Mouse (Mus musculus) CH12.LX (cell line): ENCODE data around the gene Zfp574. TPM values are rescaled to one million over a fixed set of nuclear protein-coding genes. Genes with fewer than 3 reads are reported as not detected.

Source experiments
- DNase-seq: peaks from one replicate; pipeline ENCODE4 v3.0.0-alpha.2; 2013; ENCODE audit errors: extremely low read depth
- H3K27ac ChIP-seq: 2 replicates; pipeline ENCODE4 v1.5.1; 2012; ENCODE audit warnings: low read depth, mild to moderate bottlenecking, control low read depth, moderate library complexity; ENCODE audit not compliant: insufficient read depth
- H3K27me3 ChIP-seq: replicated peaks from 2 replicates; pipeline ENCODE3; 2012; ENCODE audit warnings: inconsistent platforms
- H3K36me3 ChIP-seq, 2 experiments: replicated peaks in 1 of 2; 2 replicates each; pipeline versions ENCODE3 to v1.6.1; 2012; ENCODE audit warnings: inconsistent platforms in 1 of 2, low read length in 1 of 2, mild to moderate bottlenecking in 1 of 2, mixed read lengths in 1 of 2, moderate library complexity in 1 of 2; ENCODE audit not compliant: control insufficient read depth in 1 of 2, insufficient read depth in 1 of 2
- H3K4me1 ChIP-seq, 2 experiments: 2 replicates each; pipeline ENCODE4 v1.6.1; 2012; ENCODE audit warnings: inconsistent platforms in 1 of 2, moderate library complexity in 1 of 2; ENCODE audit not compliant: insufficient read depth in 2 of 2, control insufficient read depth in 1 of 2
- H3K4me2 ChIP-seq: 2 replicates; pipeline ENCODE4 v1.6.1; 2012; ENCODE audit warnings: low read depth, mild to moderate bottlenecking, control low read depth; ENCODE audit not compliant: poor library complexity, insufficient read depth, severe bottlenecking
- H3K4me3 ChIP-seq, 3 experiments: fragments of 150-350 bp in 1 of 3; sonication (generic) in 1 of 3; replicated peaks in 1 of 3; 2 replicates each; pipeline versions ENCODE3 to v1.5.1; 2011 to 2012; ENCODE audit warnings: low read depth in 2 of 3, low read length in 2 of 3, mild to moderate bottlenecking in 2 of 3, moderate library complexity in 2 of 3, control low read depth in 1 of 3, improper control_type of control experiment in 1 of 3, inconsistent platforms in 1 of 3, mixed read lengths in 1 of 3; ENCODE audit not compliant: poor library complexity in 1 of 3
- H3K79me2 ChIP-seq: replicated peaks from 2 replicates; pipeline ENCODE4 v1.6.1; 2012; ENCODE audit warnings: mild to moderate bottlenecking, moderate library complexity; ENCODE audit not compliant: control insufficient read depth, poor library complexity, insufficient read depth, severe bottlenecking; ENCODE audit errors: extremely low read depth
- H3K9ac ChIP-seq: 2 replicates; pipeline ENCODE4 v1.6.1; 2012; ENCODE audit warnings: low read depth, mild to moderate bottlenecking, control low read depth, moderate library complexity; ENCODE audit not compliant: insufficient read depth
- H3K9me3 ChIP-seq: replicated peaks from 2 replicates; pipeline ENCODE3; 2012; ENCODE audit warnings: low read length, inconsistent platforms, mixed read lengths
- BHLHE40 ChIP-seq: IDR thresholded peaks from 2 replicates; pipeline ENCODE4 v1.6.1; 2011; ENCODE audit warnings: mild to moderate bottlenecking, low read depth, low read length, improper control_type of control experiment
- CHD2 ChIP-seq: IDR thresholded peaks from 2 replicates; pipeline ENCODE4 v1.6.1; 2011; ENCODE audit warnings: low read length, improper control_type of control experiment
- CTCF ChIP-seq, 2 experiments: IDR thresholded peaks in 1 of 2; conservative IDR thresholded peaks in 1 of 2; 2 replicates each; pipeline ENCODE4 v1.5.1; 2011 to 2012; ENCODE audit warnings: low read depth in 2 of 2, low read length in 2 of 2, improper control_type of control experiment in 1 of 2, inconsistent platforms in 1 of 2, mild to moderate bottlenecking in 1 of 2, moderate library complexity in 1 of 2
- E2F4 ChIP-seq: IDR thresholded peaks from 2 replicates; pipeline ENCODE4 v1.6.1; 2011; ENCODE audit warnings: low read depth, low read length, improper control_type of control experiment; ENCODE audit not compliant: insufficient replicate concordance
- ELF1 ChIP-seq: IDR thresholded peaks from 2 replicates; pipeline ENCODE4 v1.6.1; 2014; ENCODE audit warnings: low read depth, mild to moderate bottlenecking, inconsistent platforms, low read length, improper control_type of control experiment
- EP300 ChIP-seq: IDR thresholded peaks from 2 replicates; pipeline ENCODE4 v1.6.1; 2011; ENCODE audit warnings: low read length, improper control_type of control experiment
- ETS1 ChIP-seq: conservative IDR thresholded peaks from 2 replicates; pipeline ENCODE4 v1.6.1; 2012; ENCODE audit warnings: low read depth, mild to moderate bottlenecking, inconsistent platforms, low read length, improper control_type of control experiment, moderate library complexity
- GABPA ChIP-seq: IDR thresholded peaks from 2 replicates; pipeline ENCODE4 v1.6.1; 2012; ENCODE audit warnings: low read depth, low read length, improper control_type of control experiment, inconsistent platforms; ENCODE audit not compliant: insufficient replicate concordance
- IRF4 ChIP-seq: IDR thresholded peaks from 2 replicates; pipeline ENCODE4 v1.6.1; 2014; ENCODE audit warnings: low read depth, mild to moderate bottlenecking, inconsistent platforms, low read length, improper control_type of control experiment
- JUN ChIP-seq: IDR thresholded peaks from 2 replicates; pipeline ENCODE4 v1.6.1; 2011; ENCODE audit warnings: low read depth, mild to moderate bottlenecking, low read length, improper control_type of control experiment, moderate library complexity; ENCODE audit not compliant: insufficient read depth
- JUND ChIP-seq: conservative IDR thresholded peaks from 2 replicates; pipeline ENCODE4 v1.6.1; 2011; ENCODE audit warnings: low read depth, low read length, improper control_type of control experiment
- KAT2A ChIP-seq: IDR thresholded peaks from 2 replicates; pipeline ENCODE4 v1.6.1; 2012; ENCODE audit warnings: low read length, improper control_type of control experiment, inconsistent platforms; ENCODE audit not compliant: insufficient replicate concordance
- MAFK ChIP-seq: IDR thresholded peaks from 2 replicates; pipeline ENCODE4 v1.6.1; 2011; ENCODE audit warnings: low read length, improper control_type of control experiment; ENCODE audit not compliant: insufficient replicate concordance
- MAX ChIP-seq: IDR thresholded peaks from 2 replicates; pipeline ENCODE4 v1.6.1; 2011; ENCODE audit warnings: low read length, improper control_type of control experiment
- MAZ ChIP-seq: IDR thresholded peaks from 2 replicates; pipeline ENCODE4 v1.6.1; 2012; ENCODE audit warnings: low read depth, mild to moderate bottlenecking, inconsistent platforms, low read length, improper control_type of control experiment, moderate library complexity
- MEF2A ChIP-seq: IDR thresholded peaks from 2 replicates; pipeline ENCODE4 v1.6.1; 2014; ENCODE audit warnings: low read depth, mild to moderate bottlenecking, inconsistent platforms, low read length, improper control_type of control experiment, borderline replicate concordance
- MXI1 ChIP-seq: IDR thresholded peaks from 2 replicates; pipeline ENCODE4 v1.6.1; 2011; ENCODE audit warnings: mild to moderate bottlenecking, low read depth, low read length, improper control_type of control experiment
- MYC ChIP-seq: IDR thresholded peaks from 2 replicates; pipeline ENCODE4 v1.6.1; 2011; ENCODE audit warnings: low read depth, mild to moderate bottlenecking, improper control_type of control experiment, low read length
- NELFE ChIP-seq: IDR thresholded peaks from 2 replicates; pipeline ENCODE4 v1.6.1; 2011; ENCODE audit warnings: low read depth, low read length, improper control_type of control experiment
- NRF1 ChIP-seq: IDR thresholded peaks from 2 replicates; pipeline ENCODE4 v1.6.1; 2014; ENCODE audit warnings: low read depth, mild to moderate bottlenecking, inconsistent platforms, low read length, improper control_type of control experiment, moderate library complexity
- POLR2A ChIP-seq: IDR thresholded peaks from 2 replicates; pipeline ENCODE4 v1.6.1; 2011; ENCODE audit warnings: low read depth, mild to moderate bottlenecking, improper control_type of control experiment, low read length
- POLR2AphosphoS2 ChIP-seq: IDR thresholded peaks from 2 replicates; pipeline ENCODE4 v1.6.1; 2011; ENCODE audit warnings: low read depth, low read length, improper control_type of control experiment
- RAD21 ChIP-seq: IDR thresholded peaks from 2 replicates; pipeline ENCODE4 v1.6.1; 2011; ENCODE audit warnings: low read depth, mild to moderate bottlenecking, low read length, improper control_type of control experiment, moderate library complexity
- SIN3A ChIP-seq: IDR thresholded peaks from 2 replicates; pipeline ENCODE4 v1.6.1; 2012; ENCODE audit warnings: low read length, improper control_type of control experiment, inconsistent platforms
- SMC3 ChIP-seq: IDR thresholded peaks from 2 replicates; pipeline ENCODE4 v1.6.1; 2011; ENCODE audit warnings: low read depth, low read length, improper control_type of control experiment
- TBP ChIP-seq: conservative IDR thresholded peaks from 2 replicates; pipeline ENCODE4 v1.6.1; 2011; ENCODE audit warnings: low read depth, low read length, improper control_type of control experiment
- TCF12 ChIP-seq: IDR thresholded peaks from 2 replicates; pipeline ENCODE4 v1.6.1; 2014; ENCODE audit warnings: low read depth, mild to moderate bottlenecking, inconsistent platforms, low read length, improper control_type of control experiment
- UBTF ChIP-seq: IDR thresholded peaks from 2 replicates; pipeline ENCODE4 v1.6.1; 2012; ENCODE audit warnings: low read depth, mild to moderate bottlenecking, inconsistent platforms, low read length, improper control_type of control experiment, moderate library complexity
- USF1 ChIP-seq: IDR thresholded peaks from 2 replicates; pipeline ENCODE4 v1.6.1; 2014; ENCODE audit warnings: low read depth, mild to moderate bottlenecking, inconsistent platforms, low read length, improper control_type of control experiment
- USF2 ChIP-seq: conservative IDR thresholded peaks from 2 replicates; pipeline ENCODE4 v1.6.1; 2011; ENCODE audit warnings: low read depth, low read length, improper control_type of control experiment
- ZC3H11A ChIP-seq: IDR thresholded peaks from 2 replicates; pipeline ENCODE4 v1.6.1; 2012; ENCODE audit warnings: low read depth, mild to moderate bottlenecking, inconsistent platforms, low read length, improper control_type of control experiment
- ZKSCAN1 ChIP-seq: IDR thresholded peaks from 2 replicates; pipeline ENCODE4 v1.6.1; 2012; ENCODE audit warnings: low read depth, inconsistent platforms, low read length, improper control_type of control experiment, borderline replicate concordance
- ZMIZ1 ChIP-seq: IDR thresholded peaks from 2 replicates; pipeline ENCODE4 v1.6.1; 2012; ENCODE audit warnings: low read depth, mild to moderate bottlenecking, inconsistent platforms, low read length, improper control_type of control experiment
- ZNF384 ChIP-seq: IDR thresholded peaks from 2 replicates; pipeline ENCODE4 v1.6.1; 2012; ENCODE audit warnings: low read depth, low read length, improper control_type of control experiment, inconsistent platforms
- dilution Hi-C: fragments of 300-500 bp; cut with MboI; formaldehyde crosslinking; loops from 2 replicates; pipeline ENCODE4 v1.14.3; 2020; ENCODE audit warnings: low sequenced_read_pairs; ENCODE audit not compliant: extremely low pct_unique_long_range_greater_than_20kb, extremely low pct_ligation_motif_present
- in situ Hi-C: fragments of 300-500 bp; cut with MboI; formaldehyde crosslinking; loops from 3 replicates; pipeline ENCODE4 v1.14.3; 2019; ENCODE audit warnings: low sequenced_read_pairs, low pct_ligation_motif_present, low pct_unique_long_range_greater_than_20kb, mixed read lengths
- polyA plus RNA-seq: library from polyadenylated mRNA; unstranded; fragments of >175 nt; gene quantifications from 2 replicates; pipeline ENCODE4 v1.2.1, GENCODE M21; 2012; ENCODE audit warnings: low read depth; ENCODE audit not compliant: insufficient read length
- total RNA-seq, 2 experiments: library from RNA; depleted of rRNA; stranded (reverse); fragments of 300-350 nt in 1 of 2; fragments of >200 nt in 1 of 2; gene quantifications; 2 replicates each; pipeline ENCODE4 v1.2.3; 2012 to 2014

Zfp574 gene
- total and polyA plus RNA-seq, 3 experiments, result 3.4 to 13.3 (median 11.2) TPM

DNA sequence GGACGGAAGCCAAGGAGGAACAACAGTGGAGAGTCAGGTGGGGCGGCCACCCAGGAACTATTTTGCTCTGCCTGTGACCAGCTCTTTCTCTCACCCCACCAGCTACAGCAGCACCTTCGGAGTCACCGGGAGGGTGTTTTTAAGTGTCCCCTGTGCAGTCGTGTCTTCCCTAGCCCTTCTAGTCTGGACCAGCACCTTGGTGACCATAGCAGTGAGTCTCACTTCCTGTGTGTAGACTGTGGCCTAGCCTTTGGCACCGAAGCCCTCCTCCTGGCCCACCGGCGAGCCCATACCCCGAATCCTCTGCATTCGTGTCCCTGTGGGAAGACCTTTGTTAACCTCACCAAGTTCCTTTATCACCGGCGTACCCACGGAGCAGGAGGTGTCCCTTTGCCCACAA, 8.1 kb downstream of the Zfp574 start:
- H3K27ac ChIP-seq, result no peak overlapping the region

DNA sequence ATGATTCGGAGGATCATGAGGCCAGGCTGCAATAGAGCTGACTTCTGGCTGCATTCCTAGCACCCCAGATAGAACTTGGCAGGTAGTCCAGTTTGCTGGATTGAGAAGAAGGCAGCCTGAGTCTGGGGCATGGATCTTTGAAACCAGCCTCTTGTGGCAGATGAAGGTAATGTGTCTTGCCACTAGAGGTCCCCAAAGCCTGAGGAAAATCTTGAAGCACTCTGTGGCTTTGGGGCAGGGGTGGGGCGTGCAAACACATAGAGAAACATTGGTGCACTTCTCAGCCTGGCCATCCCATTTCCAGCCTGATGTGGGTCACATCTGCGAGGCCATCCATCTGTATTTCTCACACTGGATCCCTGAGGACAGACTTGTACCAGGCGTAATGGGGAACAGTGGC, 10.1 kb downstream of the Zfp574 start:
- dilution Hi-C loops, result no loop called here
- Histone ChIP-seq H3K36me3 (peaks cover 42 to 56% of the 10 kb centered on the region in 2 experiments), H3K9ac (no peak overlapping the region), H3K9me3 (no peaks in the 10 kb centered on the region), H3K4me1 (peaks cover 20 to 68% of the 10 kb centered on the region in 2 experiments), H3K27ac (no peak overlapping the region), H3K27me3 (no peaks in the 10 kb centered on the region), H3K4me2 (no peak overlapping the region), H3K4me3 (no peak overlapping the region), H3K79me2 (peaks cover 24% of the 10 kb centered on the region)
- peak; percentile 76 for DNase-seq
- in situ Hi-C loops, result no loop called here
- TF ChIP-seq MXI1 (no peak), MAFK (no peak), NRF1 (no peak), GABPA (no peak), EP300 (no peak), ELF1 (no peak), KAT2A (no peak), JUND (no peak), IRF4 (peak; percentile 7; the same call in 1 of the 2 replicates), POLR2A (no peak), MYC (no peak), NELFE (no peak), MAZ (0 out of 2 replicates have a peak, but pooled peaks have one; percentile 48), UBTF (no peak), POLR2AphosphoS2 (no peak), CHD2 (no peak), CTCF (conservative IDR thresholded peaks at IDR 0.05 in 1 of 2, IDR thresholded peaks at IDR 0.05 in 1 of 2; ENCODE audit: low read depth in 2 of 2, low read length in 2 of 2) (peak; percentile 61 to 84), SMC3 (peak; percentile 66), ZKSCAN1 (no peak), ETS1 (no peak), ZC3H11A (no peak), USF1 (no peak), JUN (no peak), ZNF384 (no peak), TBP (no peak), TCF12 (no peak), ZMIZ1 (no peak), MAX (no peak), RAD21 (peak; percentile 79)
- TF ChIP-seq, all 38 proteins: peak for 5

More for the DNA sequence above, 8.1 kb downstream of the Zfp574 start:
- peaks cover 26% of the 10 kb centered on the region for H3K79me2 ChIP-seq
- no peak overlapping the region for H3K4me3 ChIP-seq
- H3K4me2 ChIP-seq, result no peak overlapping the region
- no peaks in the 10 kb centered on the region for H3K9me3 ChIP-seq
- dilution Hi-C loops (no loop called here), in situ Hi-C loops (no loop called here)
- no peak for DNase-seq
- H3K36me3 ChIP-seq, result peaks cover 42 to 54% of the 10 kb centered on the region in 2 experiments
- peaks cover 18 to 60% of the 10 kb centered on the region in 2 experiments for H3K4me1 ChIP-seq
- H3K9ac ChIP-seq, result no peak overlapping the region
- no peak for TF ChIP-seq CHD2
- TF ChIP-seq USF2, result no peak
- TF ChIP-seq SMC3, result no peak
- TF ChIP-seq MEF2A, result no peak
- no peak for TF ChIP-seq SIN3A
- TF ChIP-seq E2F4, result no peak
- TF ChIP-seq ELF1, result no peak
- TF ChIP-seq BHLHE40, result no peak
- no peak for TF ChIP-seq ZKSCAN1
- no peaks in the 10 kb centered on the region for H3K27me3 ChIP-seq
